Mouse (Mus musculus) common myeloid progenitor, adult 5-6 weeks (primary cell): Measurements from ENCODE around the gene Hmga1. TPM values are rescaled to one million over a fixed set of nuclear protein-coding genes. Genes with fewer than 3 reads are reported as not detected.

Experiments
- total RNA-seq: library from RNA; stranded (forward); fragments of 200-1000, 187-1606 nt; gene quantifications from 2 replicates; pipeline ENCODE4 v1.2.3, GENCODE M21; 2017

Hmga1 gene
- total RNA-seq, 1 experiment from 2014 or later, result 203 TPM

Other genes with a start within 250 kb of the Hmga1 start
- 0.05 TPM in 1 of 2 replicates, not detected in the other for gene Grm4, start 35.1 kb upstream of the Hmga1 start, total RNA-seq
- 19.0 and 22.6 TPM in 2 replicates for gene AI413582, start 9.3 kb downstream of the Hmga1 start, total RNA-seq
- gene Nudt3, start 67.0 kb downstream of the Hmga1 start, total RNA-seq, result 113 TPM in 2 replicates
- not detected in 2 replicates for gene RPS10-NUDT3, start 78.7 kb downstream of the Hmga1 start, total RNA-seq
- gene Rps10, start 80.2 kb downstream of the Hmga1 start, total RNA-seq, result 2,180 and 2,411 TPM in 2 replicates
- gene Pacsin1, start 99.0 kb downstream of the Hmga1 start, total RNA-seq, result not detected in 2 replicates
- gene Spdef, start 172.5 kb downstream of the Hmga1 start, total RNA-seq, result not detected in 2 replicates